Mouse (Mus musculus) kidney, adult 8-10 months (tissue): ENCODE measurements around the gene Ppp1ca.

Experiments
- DNase-seq, 2 experiments: peaks; one replicate each; pipeline ENCODE4 v3.0.0; 2022

Gene Ppp1ca

DNA sequence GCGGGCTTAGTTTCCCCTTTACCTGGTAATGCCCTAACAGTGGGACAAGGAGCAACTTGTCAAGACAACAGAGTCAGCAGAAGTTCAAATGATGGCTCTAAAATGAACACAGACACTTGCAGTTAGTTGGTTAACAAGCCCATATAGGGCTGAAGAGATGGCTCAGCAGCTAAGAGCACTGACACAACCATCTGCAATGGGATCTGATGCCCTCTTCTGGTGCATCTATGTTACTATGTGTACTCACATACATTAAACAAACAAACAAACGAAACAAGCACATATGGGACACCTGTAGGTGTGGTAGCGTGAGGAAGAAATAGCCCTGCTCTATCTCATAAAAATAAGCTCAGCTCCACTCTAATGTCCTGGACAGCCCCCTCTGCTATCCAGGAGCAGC lies 50.6 kb downstream of the Ppp1ca start:
- no peak for DNase-seq

DNA sequence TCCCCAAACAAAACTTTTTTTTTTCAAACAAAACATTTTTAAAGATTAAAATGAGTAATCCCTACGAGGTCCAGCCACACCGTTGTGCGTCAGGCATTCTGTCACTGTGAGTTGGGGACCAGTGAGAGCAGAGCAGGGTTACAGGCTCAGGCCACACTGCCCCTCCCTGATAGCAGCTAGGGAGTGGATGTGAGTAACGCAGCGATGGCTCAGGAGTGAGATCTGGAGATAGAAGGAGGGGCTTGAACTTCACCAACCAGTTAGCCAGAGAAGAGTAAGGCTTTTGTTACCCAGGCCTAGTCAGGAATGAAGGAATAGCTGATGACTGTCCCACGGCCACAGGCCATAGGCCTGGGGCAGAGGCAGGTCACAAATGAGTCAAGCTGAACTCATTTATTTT lies 52.9 kb downstream of the Ppp1ca start:
- no peak for DNase-seq
